Mouse (Mus musculus): Measurements from ENCODE around the gene Palm3. TPM values are rescaled to one million over a fixed set of nuclear protein-coding genes. Genes with fewer than 3 reads are reported as not detected.

Palm3 gene
- polyA plus RNA-seq, 1 experiment = 2.7 TPM

GRCm38 (mm10) chr8:84042066-84042947 is 21.0 kb downstream of the Palm3 start, which contains the start of gene Il27ra:
Il27ra (minus strand) TSS chr8:84042589.
- peaks cover 2% of the 10 kb centered on the region; the same call in 1 of the 2 replicates for H3K4me1 ChIP-seq (ENCODE audit: control insufficient read depth, insufficient read depth, low read length)
- TF ChIP-seq POLR2A (IDR thresholded peaks at IDR 0.05; ENCODE audit: borderline replicate concordance, control insufficient read depth, low read depth, low read length) (peak; percentile 4; the same call in 1 of the 2 replicates), CTCF (IDR thresholded peaks at IDR 0.05; ENCODE audit: control insufficient read depth, insufficient read depth, low read length) (peak; percentile 63)
- H3K27ac ChIP-seq (ENCODE audit: control insufficient read depth, insufficient read depth, low read depth, low read length, poor library complexity) = peak within 1 kb of the TSS; percentile 64
- H3K4me3 ChIP-seq (replicated peaks; ENCODE audit: control insufficient read depth, low read depth, low read length) = peak within 1 kb of the TSS; percentile 70
- WGBS = under 1% methylated on average over 40 of the region's 40 CpGs

- WGBS = 45% methylated on average over 12 of the region's 12 CpGs
- Histone ChIP-seq H3K27ac (ENCODE audit: control insufficient read depth, insufficient read depth, low read depth, low read length, poor library complexity) (peak overlapping the region; percentile 3; the same call in 1 of the 2 replicates), H3K4me1 (ENCODE audit: control insufficient read depth, insufficient read depth, low read length) (peaks cover 2% of the 10 kb centered on the region; the same call in 1 of the 2 replicates), H3K4me3 (replicated peaks; ENCODE audit: control insufficient read depth, low read depth, low read length) (peak overlapping the region; percentile 70)
- TF ChIP-seq POLR2A (IDR thresholded peaks at IDR 0.05; ENCODE audit: borderline replicate concordance, control insufficient read depth, low read depth, low read length) (no peak), CTCF (IDR thresholded peaks at IDR 0.05; ENCODE audit: control insufficient read depth, insufficient read depth, low read length) (no peak)
These were observed 21.7 kb downstream of the Palm3 start for GRCm38 (mm10) chr8:84042948-84043342.

GRCm38 (mm10) chr8:84044103-84044502 is 22.8 kb downstream of the Palm3 start:
- Histone ChIP-seq H3K4me3 (replicated peaks; ENCODE audit: control insufficient read depth, low read depth, low read length) (no peak overlapping the region), H3K4me1 (ENCODE audit: control insufficient read depth, insufficient read depth, low read length) (peaks cover 2% of the 10 kb centered on the region; the same call in 1 of the 2 replicates), H3K27ac (ENCODE audit: control insufficient read depth, insufficient read depth, low read depth, low read length, poor library complexity) (no peak overlapping the region)
- WGBS = 86% methylated on average over 7 of the region's 7 CpGs
- TF ChIP-seq CTCF (IDR thresholded peaks at IDR 0.05; ENCODE audit: control insufficient read depth, insufficient read depth, low read length) (no peak), POLR2A (IDR thresholded peaks at IDR 0.05; ENCODE audit: borderline replicate concordance, control insufficient read depth, low read depth, low read length) (no peak)

GRCm38 (mm10) chr8:84044900-84045299 is 23.6 kb downstream of the Palm3 start, which contains the start of gene Rln3:
Rln3 (minus strand) TSS chr8:84045000.
- WGBS = 69% methylated on average over 9 of the region's 9 CpGs
- Histone ChIP-seq H3K4me1 (ENCODE audit: control insufficient read depth, insufficient read depth, low read length) (peaks cover 2% of the 10 kb centered on the region; the same call in 1 of the 2 replicates), H3K4me3 (replicated peaks; ENCODE audit: control insufficient read depth, low read depth, low read length) (no peak within 1 kb of the TSS), H3K27ac (ENCODE audit: control insufficient read depth, insufficient read depth, low read depth, low read length, poor library complexity) (no peak within 1 kb of the TSS)
- TF ChIP-seq POLR2A (IDR thresholded peaks at IDR 0.05; ENCODE audit: borderline replicate concordance, control insufficient read depth, low read depth, low read length) (no peak), CTCF (IDR thresholded peaks at IDR 0.05; ENCODE audit: control insufficient read depth, insufficient read depth, low read length) (no peak)

- no peak overlapping the region for H3K27ac ChIP-seq (ENCODE audit: control insufficient read depth, insufficient read depth, low read depth, low read length, poor library complexity)
- WGBS = 77% methylated on average over 3 of the region's 3 CpGs
- TF ChIP-seq CTCF (IDR thresholded peaks at IDR 0.05; ENCODE audit: control insufficient read depth, insufficient read depth, low read length) = no peak
- TF ChIP-seq POLR2A (IDR thresholded peaks at IDR 0.05; ENCODE audit: borderline replicate concordance, control insufficient read depth, low read depth, low read length) = no peak
- peaks cover 2% of the 10 kb centered on the region; the same call in 1 of the 2 replicates for H3K4me1 ChIP-seq (ENCODE audit: control insufficient read depth, insufficient read depth, low read length)
- H3K4me3 ChIP-seq (replicated peaks; ENCODE audit: control insufficient read depth, low read depth, low read length) = no peak overlapping the region
These were observed 25.2 kb downstream of the Palm3 start for GRCm38 (mm10) chr8:84046505-84046904.

GRCm38 (mm10) chr8:84048171-84048570 is 26.9 kb downstream of the Palm3 start:
- TF ChIP-seq POLR2A (IDR thresholded peaks at IDR 0.05; ENCODE audit: borderline replicate concordance, control insufficient read depth, low read depth, low read length) = no peak
- TF ChIP-seq CTCF (IDR thresholded peaks at IDR 0.05; ENCODE audit: control insufficient read depth, insufficient read depth, low read length) = no peak
- Histone ChIP-seq H3K4me3 (replicated peaks; ENCODE audit: control insufficient read depth, low read depth, low read length) (no peak overlapping the region), H3K4me1 (ENCODE audit: control insufficient read depth, insufficient read depth, low read length) (no peaks in the 10 kb centered on the region; the same call in 1 of the 2 replicates), H3K27ac (ENCODE audit: control insufficient read depth, insufficient read depth, low read depth, low read length, poor library complexity) (no peak overlapping the region)
- WGBS = 73% methylated on average over 5 of the region's 5 CpGs

- TF ChIP-seq CTCF (IDR thresholded peaks at IDR 0.05; ENCODE audit: control insufficient read depth, insufficient read depth, low read length) (no peak), POLR2A (IDR thresholded peaks at IDR 0.05; ENCODE audit: borderline replicate concordance, control insufficient read depth, low read depth, low read length) (no peak)
- WGBS = 47% methylated on average over 3 of the region's 3 CpGs
- Histone ChIP-seq H3K4me1 (ENCODE audit: control insufficient read depth, insufficient read depth, low read length) (no peaks in the 10 kb centered on the region; the same call in 1 of the 2 replicates), H3K4me3 (replicated peaks; ENCODE audit: control insufficient read depth, low read depth, low read length) (no peak overlapping the region), H3K27ac (ENCODE audit: control insufficient read depth, insufficient read depth, low read depth, low read length, poor library complexity) (no peak overlapping the region)
These were observed 31.5 kb downstream of the Palm3 start for GRCm38 (mm10) chr8:84052746-84053145.

GRCm38 (mm10) chr8:84053229-84053628 is 32.0 kb downstream of the Palm3 start:
- TF ChIP-seq CTCF (IDR thresholded peaks at IDR 0.05; ENCODE audit: control insufficient read depth, insufficient read depth, low read length) = no peak
- no peak for TF ChIP-seq POLR2A (IDR thresholded peaks at IDR 0.05; ENCODE audit: borderline replicate concordance, control insufficient read depth, low read depth, low read length)
- 93% methylated on average over 5 of the region's 5 CpGs for WGBS
- H3K4me1 ChIP-seq (ENCODE audit: control insufficient read depth, insufficient read depth, low read length) = no peaks in the 10 kb centered on the region; the same call in 1 of the 2 replicates
- no peak overlapping the region for H3K27ac ChIP-seq (ENCODE audit: control insufficient read depth, insufficient read depth, low read depth, low read length, poor library complexity)
- no peak overlapping the region for H3K4me3 ChIP-seq (replicated peaks; ENCODE audit: control insufficient read depth, low read depth, low read length)

Data from bone marrow, adult 2 months (tissue).